Mouse (Mus musculus): ENCODE data around the gene Olfr284.

Gene Olfr284

DNA sequence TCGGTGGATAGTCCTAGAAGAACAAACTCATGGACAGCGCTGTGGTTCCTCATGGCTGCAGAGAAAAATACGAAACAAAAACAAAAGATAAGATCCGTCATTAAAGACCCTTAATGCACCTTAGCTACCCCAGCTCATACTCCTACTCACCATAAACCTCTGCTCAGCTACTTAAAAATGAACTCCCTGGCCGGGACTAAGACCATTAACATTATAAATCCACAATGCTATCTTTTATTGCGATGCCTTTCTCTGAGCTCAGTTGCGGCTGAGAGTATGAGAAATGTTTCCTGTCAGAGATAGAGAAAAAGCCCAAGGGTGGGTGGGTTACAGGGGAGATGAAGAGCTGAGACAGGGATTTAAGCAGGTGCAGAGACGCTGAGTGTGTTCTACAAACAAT lies at the start of gene Olfr284:
TSS of gene Olfr284 (minus strand) at position 101 of the 400 bp plus-strand sequence.
- DNase-seq (ENCODE audit: low read depth, low spot score), result no peak

DNA sequence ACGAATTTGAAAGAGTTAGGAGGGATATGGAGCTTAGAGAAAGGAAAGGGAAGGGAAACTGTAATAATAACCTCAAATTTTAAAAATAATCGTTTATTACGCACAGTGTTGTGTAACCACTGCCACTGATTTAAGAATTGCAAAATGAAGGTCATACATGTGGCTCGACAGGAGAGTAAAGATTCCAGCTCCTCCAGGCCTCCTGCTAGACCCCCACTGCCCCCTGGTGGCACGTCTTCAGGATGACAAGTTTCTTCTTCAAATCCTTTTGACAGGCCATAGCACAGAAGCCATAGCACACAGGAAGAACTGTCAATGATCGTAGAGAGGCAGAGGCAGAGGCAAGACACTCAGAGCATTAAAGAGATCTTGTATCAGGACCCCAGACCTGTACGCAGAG lies 49.0 kb upstream of the Olfr284 start:
- DNase-seq (ENCODE audit: low read depth, low spot score), result peak; percentile 86

DNA sequence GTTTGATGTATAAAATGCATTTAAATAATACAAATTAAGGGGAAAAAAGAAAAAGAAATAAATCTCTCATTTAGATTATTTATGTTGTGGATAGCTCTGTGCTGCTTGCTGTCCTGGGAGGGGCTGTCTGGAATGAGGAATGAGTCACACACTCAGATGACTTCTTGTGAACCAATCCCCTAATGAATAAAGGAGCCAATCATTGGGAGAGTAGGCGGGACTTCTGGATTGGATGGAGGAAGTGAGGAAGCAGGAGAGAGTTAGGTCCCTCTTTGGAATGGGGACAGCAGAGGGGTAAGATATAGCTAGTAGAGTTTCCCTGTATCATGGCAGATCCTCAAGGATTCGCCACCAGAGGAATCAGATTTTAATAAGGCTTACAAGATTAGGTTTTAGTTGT lies 46.8 kb upstream of the Olfr284 start:
- DNase-seq (ENCODE audit: low read depth, low spot score), result no peak

- DNase-seq (ENCODE audit: low read depth, low spot score), result no peak
Measured at GRCm38 (mm10) chr15:98380846-98381245, 40.1 kb upstream of the Olfr284 start, which contains the start of gene Olfr283. Gene Olfr283, minus strand, starts transcription at chr15:98380946.

- no peak for DNase-seq (ENCODE audit: low read depth, low spot score)
Measured at GRCm38 (mm10) chr15:98378209-98378608, 37.4 kb upstream of the Olfr284 start.

DNA sequence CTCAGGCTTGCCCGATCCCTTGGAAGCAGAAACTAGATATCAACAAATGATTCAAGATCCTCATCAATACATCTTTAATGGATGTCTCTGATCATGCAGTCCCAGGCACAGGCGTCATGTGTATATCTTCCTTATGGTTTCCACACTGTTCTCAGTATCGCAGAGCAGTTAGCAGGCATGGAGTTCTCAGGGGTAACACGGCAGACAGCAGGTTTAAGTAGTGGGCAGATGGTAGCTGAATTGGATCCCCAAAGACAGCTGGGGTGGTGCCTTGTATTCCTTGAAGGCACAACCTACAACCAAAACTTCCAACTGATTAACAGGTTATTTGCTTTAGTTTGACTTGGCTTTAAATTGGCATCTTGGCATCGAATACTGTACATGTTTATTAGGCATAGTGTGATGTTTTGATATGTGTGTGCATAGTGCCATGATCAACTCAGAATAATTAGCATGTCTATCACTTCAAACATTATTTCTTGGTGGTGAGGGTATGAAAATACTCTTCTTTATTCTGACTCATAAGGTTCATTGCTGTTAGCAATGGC lies 23.5 kb downstream of the Olfr284 start, which contains the start of gene Olfr285:
TSS of gene Olfr285 (minus strand) at position 177 of the 548 bp plus-strand sequence.
- DNase-seq (ENCODE audit: low read depth, low spot score), result no peak

DNA sequence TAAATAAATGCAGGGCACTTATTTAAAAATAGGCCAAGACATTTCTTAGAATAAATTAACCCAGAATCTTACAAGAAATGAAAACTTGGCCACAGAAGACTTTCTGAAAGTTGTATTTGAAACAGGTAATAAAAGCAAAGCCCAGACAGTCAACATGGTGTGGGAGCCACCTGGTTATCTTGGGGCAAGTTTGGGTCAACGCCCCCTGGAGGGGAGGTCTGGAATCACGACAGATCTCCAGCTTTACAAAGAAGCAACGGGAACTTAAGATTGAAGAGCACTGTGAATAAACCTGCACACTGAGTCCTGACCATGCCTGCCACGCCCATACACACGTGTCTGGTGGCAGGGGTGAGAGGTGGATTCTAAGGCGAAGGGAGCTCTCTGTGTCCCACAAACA lies 25.1 kb downstream of the Olfr284 start:
- DNase-seq (ENCODE audit: low read depth, low spot score), result no peak

- peak; percentile 56 for DNase-seq (ENCODE audit: low read depth, low spot score)
Measured at GRCm38 (mm10) chr15:98295628-98296551, 44.9 kb downstream of the Olfr284 start, which contains the start of gene Zfp641. Gene Zfp641, minus strand, starts transcription at chr15:98296161.

- DNase-seq (ENCODE audit: low read depth, low spot score), result no peak
Measured at GRCm38 (mm10) chr15:98293651-98294050, 47.1 kb downstream of the Olfr284 start.

Measured in skeletal muscle tissue, adult 2 months (tissue).